Mouse (Mus musculus): ENCODE measurements around the gene E330009J07Rik. TPM values are rescaled to one million over a fixed set of nuclear protein-coding genes. Genes with fewer than 3 reads are reported as not detected.

Gene E330009J07Rik
- total RNA-seq, 1 experiment, result 4.1 TPM

- Histone ChIP-seq H3K4me3 (ENCODE audit: insufficient read depth in 1 of 2, low read depth in 1 of 2, low read length in 2 of 2, poor library complexity in 1 of 2, severe bottlenecking in 1 of 2) (no peak overlapping the region), H3K9me3 (ENCODE audit: control insufficient read depth, insufficient read depth, low read depth, low read length) (no peaks in the 10 kb centered on the region), H3K4me1 (ENCODE audit: control insufficient read depth in 2 of 2, insufficient read depth in 2 of 2, low read length in 2 of 2, poor library complexity in 1 of 2) (no peaks in the 10 kb centered on the region), H3K27ac (ENCODE audit: insufficient read depth, low read depth, low read length, poor library complexity, severe bottlenecking) (no peak overlapping the region), H3K9ac (ENCODE audit: insufficient read depth, low read depth, low read length, poor library complexity, severe bottlenecking) (no peak overlapping the region), H3K36me3 (ENCODE audit: control insufficient read depth, insufficient read depth, low read length, poor library complexity, severe bottlenecking) (no peaks in the 10 kb centered on the region)
- in situ Hi-C loops (cut with MboI; ENCODE audit: low sequenced_read_pairs in 2 of 2, unreplicated experiment in 2 of 2), result no loop called here
- no peak for DNase-seq (ENCODE audit: low read depth, low spot score)
- TF ChIP-seq MAFK (IDR thresholded peaks at IDR 0.05; ENCODE audit: insufficient read depth, low read depth, low read length) (no peak), HCFC1 (IDR thresholded peaks at IDR 0.05; ENCODE audit: borderline replicate concordance, insufficient read depth, low read length) (no peak), CHD2 (IDR thresholded peaks at IDR 0.05; ENCODE audit: low read depth, low read length) (no peak), ZNF384 (IDR thresholded peaks at IDR 0.05; ENCODE audit: low read depth, low read length) (no peak), ZC3H11A (IDR thresholded peaks at IDR 0.05; ENCODE audit: borderline replicate concordance, low read depth, low read length) (no peak)
These were observed 4.6 kb downstream of the E330009J07Rik start for GRCm38 (mm10) chr6:40431356-40431755.

GRCm38 (mm10) chr6:40430878-40431277, 5.1 kb downstream of the E330009J07Rik start:
- Histone ChIP-seq H3K36me3 (ENCODE audit: control insufficient read depth, insufficient read depth, low read length, poor library complexity, severe bottlenecking) (no peaks in the 10 kb centered on the region), H3K4me1 (ENCODE audit: control insufficient read depth in 2 of 2, insufficient read depth in 2 of 2, low read length in 2 of 2, poor library complexity in 1 of 2) (no peaks in the 10 kb centered on the region), H3K9ac (ENCODE audit: insufficient read depth, low read depth, low read length, poor library complexity, severe bottlenecking) (no peak overlapping the region), H3K9me3 (ENCODE audit: control insufficient read depth, insufficient read depth, low read depth, low read length) (no peaks in the 10 kb centered on the region), H3K4me3 (ENCODE audit: insufficient read depth in 1 of 2, low read depth in 1 of 2, low read length in 2 of 2, poor library complexity in 1 of 2, severe bottlenecking in 1 of 2) (no peak overlapping the region), H3K27ac (ENCODE audit: insufficient read depth, low read depth, low read length, poor library complexity, severe bottlenecking) (no peak overlapping the region)
- no peak for TF ChIP-seq MAFK (IDR thresholded peaks at IDR 0.05; ENCODE audit: insufficient read depth, low read depth, low read length)
- TF ChIP-seq HCFC1 (IDR thresholded peaks at IDR 0.05; ENCODE audit: borderline replicate concordance, insufficient read depth, low read length), result no peak
- in situ Hi-C loops (cut with MboI; ENCODE audit: low sequenced_read_pairs in 2 of 2, unreplicated experiment in 2 of 2), result no loop called here
- no peak for DNase-seq (ENCODE audit: low read depth, low spot score)

- H3K9ac ChIP-seq (ENCODE audit: insufficient read depth, low read depth, low read length, poor library complexity, severe bottlenecking), result no peak overlapping the region
- no peak for TF ChIP-seq MAFK (IDR thresholded peaks at IDR 0.05; ENCODE audit: insufficient read depth, low read depth, low read length)
- DNase-seq (ENCODE audit: low read depth, low spot score), result no peak
- H3K4me3 ChIP-seq (ENCODE audit: insufficient read depth in 1 of 2, low read depth in 1 of 2, low read length in 2 of 2, poor library complexity in 1 of 2, severe bottlenecking in 1 of 2), result no peak overlapping the region
- H3K27ac ChIP-seq (ENCODE audit: insufficient read depth, low read depth, low read length, poor library complexity, severe bottlenecking), result no peak overlapping the region
- no peaks in the 10 kb centered on the region for H3K4me1 ChIP-seq (ENCODE audit: control insufficient read depth in 2 of 2, insufficient read depth in 2 of 2, low read length in 2 of 2, poor library complexity in 1 of 2)
- H3K9me3 ChIP-seq (ENCODE audit: control insufficient read depth, insufficient read depth, low read depth, low read length), result no peaks in the 10 kb centered on the region
- H3K36me3 ChIP-seq (ENCODE audit: control insufficient read depth, insufficient read depth, low read length, poor library complexity, severe bottlenecking), result no peaks in the 10 kb centered on the region
- in situ Hi-C loops (cut with MboI; ENCODE audit: low sequenced_read_pairs in 2 of 2, unreplicated experiment in 2 of 2), result no loop called here
These were observed 5.7 kb downstream of the E330009J07Rik start for GRCm38 (mm10) chr6:40430251-40430650.

- H3K9ac ChIP-seq (ENCODE audit: insufficient read depth, low read depth, low read length, poor library complexity, severe bottlenecking), result no peak overlapping the region
- no peak for TF ChIP-seq ZNF384 (IDR thresholded peaks at IDR 0.05; ENCODE audit: low read depth, low read length)
- no peak for TF ChIP-seq MAFK (IDR thresholded peaks at IDR 0.05; ENCODE audit: insufficient read depth, low read depth, low read length)
- TF ChIP-seq ZC3H11A (IDR thresholded peaks at IDR 0.05; ENCODE audit: borderline replicate concordance, low read depth, low read length), result no peak
- TF ChIP-seq HCFC1 (IDR thresholded peaks at IDR 0.05; ENCODE audit: borderline replicate concordance, insufficient read depth, low read length), result no peak
- TF ChIP-seq CHD2 (IDR thresholded peaks at IDR 0.05; ENCODE audit: low read depth, low read length), result no peak
- H3K4me3 ChIP-seq (ENCODE audit: insufficient read depth in 1 of 2, low read depth in 1 of 2, low read length in 2 of 2, poor library complexity in 1 of 2, severe bottlenecking in 1 of 2), result no peak overlapping the region
- in situ Hi-C loops (cut with MboI; ENCODE audit: low sequenced_read_pairs in 2 of 2, unreplicated experiment in 2 of 2), result no loop called here
- no peaks in the 10 kb centered on the region for H3K9me3 ChIP-seq (ENCODE audit: control insufficient read depth, insufficient read depth, low read depth, low read length)
- no peak for DNase-seq (ENCODE audit: low read depth, low spot score)
- H3K27ac ChIP-seq (ENCODE audit: insufficient read depth, low read depth, low read length, poor library complexity, severe bottlenecking), result no peak overlapping the region
- no peaks in the 10 kb centered on the region for H3K4me1 ChIP-seq (ENCODE audit: control insufficient read depth in 2 of 2, insufficient read depth in 2 of 2, low read length in 2 of 2, poor library complexity in 1 of 2)
- H3K36me3 ChIP-seq (ENCODE audit: control insufficient read depth, insufficient read depth, low read length, poor library complexity, severe bottlenecking), result no peaks in the 10 kb centered on the region
These were observed 6.4 kb downstream of the E330009J07Rik start for GRCm38 (mm10) chr6:40429521-40429931.

- no peak overlapping the region for H3K27ac ChIP-seq (ENCODE audit: insufficient read depth, low read depth, low read length, poor library complexity, severe bottlenecking)
- no peak for TF ChIP-seq HCFC1 (IDR thresholded peaks at IDR 0.05; ENCODE audit: borderline replicate concordance, insufficient read depth, low read length)
- no peaks in the 10 kb centered on the region for H3K4me1 ChIP-seq (ENCODE audit: control insufficient read depth in 2 of 2, insufficient read depth in 2 of 2, low read length in 2 of 2, poor library complexity in 1 of 2)
- H3K4me3 ChIP-seq (ENCODE audit: insufficient read depth in 1 of 2, low read depth in 1 of 2, low read length in 2 of 2, poor library complexity in 1 of 2, severe bottlenecking in 1 of 2), result no peak overlapping the region
- H3K9me3 ChIP-seq (ENCODE audit: control insufficient read depth, insufficient read depth, low read depth, low read length), result no peaks in the 10 kb centered on the region
- in situ Hi-C loops (cut with MboI; ENCODE audit: low sequenced_read_pairs in 2 of 2, unreplicated experiment in 2 of 2), result no loop called here
- H3K36me3 ChIP-seq (ENCODE audit: control insufficient read depth, insufficient read depth, low read length, poor library complexity, severe bottlenecking), result no peaks in the 10 kb centered on the region
- DNase-seq (ENCODE audit: low read depth, low spot score), result no peak
- H3K9ac ChIP-seq (ENCODE audit: insufficient read depth, low read depth, low read length, poor library complexity, severe bottlenecking), result no peak overlapping the region
These were observed 7.2 kb downstream of the E330009J07Rik start for GRCm38 (mm10) chr6:40428696-40429095.

Measured in ES-E14 (cell line).